In the genomic region with DNA sequence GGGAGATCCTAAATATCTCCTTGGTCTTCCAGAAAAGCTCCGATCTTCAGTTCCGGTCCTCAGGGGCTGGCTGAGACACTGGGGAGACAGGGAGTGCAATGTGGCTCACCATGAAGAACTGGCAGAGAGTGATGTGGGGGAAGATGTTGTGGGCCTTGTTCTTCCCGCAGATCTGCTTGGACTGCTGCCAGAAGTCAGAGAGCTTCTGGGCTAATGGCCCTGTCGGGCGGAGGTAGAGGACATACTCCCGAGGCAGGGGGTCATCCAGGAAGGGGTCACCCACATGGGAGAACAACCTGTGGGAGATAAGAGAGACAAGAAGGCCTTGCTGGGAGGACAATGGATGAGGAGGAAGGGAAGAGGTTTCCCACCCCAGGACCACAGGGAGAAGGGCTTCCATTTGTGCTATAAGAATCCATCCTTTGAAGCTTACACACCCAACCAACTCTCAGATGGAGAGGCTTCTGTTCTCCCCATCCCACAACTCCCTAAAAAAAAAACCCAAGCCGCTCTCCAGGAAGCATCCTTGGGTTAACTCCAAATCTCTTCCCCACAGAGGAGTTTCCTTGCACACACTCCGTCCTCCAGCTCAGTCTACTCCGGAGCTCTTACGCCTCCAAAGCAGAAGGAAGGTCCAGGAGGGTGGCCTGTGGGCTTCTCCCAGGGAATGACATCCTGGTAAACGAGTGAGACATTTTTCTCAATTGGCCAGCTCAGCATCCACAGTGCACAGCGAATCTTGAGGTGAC, we compare ENCODE assay signal across 15 mouse cellular contexts. TPM values are rescaled to one million over a fixed set of nuclear protein-coding genes. Genes with fewer than 3 reads are reported as not detected.
DNase-seq lines count a peak whose midpoint lies in the region; ATAC-seq and TF ChIP-seq lines count a peak whose summit lies in the region.
"Had no signal": no experiment of that assay in that cellular context is flagged by ENCODE, and none has a peak within 500 bp of the region (broad histone marks: within the 10 kb centered on the region; RNA-seq: fewer than 3 reads in every experiment).

No protein-coding gene starts in this region.

- no peak for TF ChIP-seq CTCF in MEL (IDR thresholded peaks at IDR 0.05 in 2 of 3, conservative IDR thresholded peaks at IDR 0.05 in 1 of 3; ENCODE audit: control insufficient read depth in 1 of 3, insufficient read depth in 1 of 3, low read depth in 2 of 3, low read length in 3 of 3, poor library complexity in 1 of 3, severe bottlenecking in 1 of 3)

- intact Hi-C loops in heart, postnatal 25 days (cut with DNase I) = no loop called here

- H3K9ac ChIP-seq in heart, embryonic 13.5 days = peak overlapping the region; percentile 33; the same call in 1 of the 2 replicates
- H3K9ac ChIP-seq in MEL (ENCODE audit: control insufficient read depth, low read depth, low read length, poor library complexity, severe bottlenecking) = no peak overlapping the region
- no peak overlapping the region for H3K9ac ChIP-seq in forebrain, embryonic 15.5 days (replicated peaks)
- no peak overlapping the region for H3K9ac ChIP-seq in midbrain, embryonic 12.5 days (replicated peaks)
- H3K9ac ChIP-seq: intestine, embryonic 15.5 days; limb, embryonic 15.5 days had no signal

- no peak for TF ChIP-seq RAD21 in MEL (IDR thresholded peaks at IDR 0.05; ENCODE audit: low read depth, low read length)

- WGBS in heart, embryonic 13.5 days = 43% methylated on average over 12 of the region's 12 CpGs
- 72% methylated on average over 12 of the region's 12 CpGs for WGBS in forebrain, embryonic 15.5 days
- WGBS in midbrain, embryonic 12.5 days = 83% methylated on average over 12 of the region's 12 CpGs

- DNase-seq in heart, postnatal 25 days (ENCODE audit: low spot score) = no peak
- DNase-seq in MEL (ENCODE audit: low read depth, low spot score) = peak; percentile 33
- no peak for DNase-seq in urinary bladder, postnatal 14 days (ENCODE audit: low spot score)
- DNase-seq in layer of hippocampus, postnatal 25 days (ENCODE audit: extremely low spot score in 1 of 2, low spot score in 1 of 2) = no peak
- DNase-seq in adrenal gland, adult 2 months = no peak
- DNase-seq: adrenal gland, postnatal 10 days; cerebellum, adult 8-10 months; lung, postnatal 10 days; thymus, adult 18-20 months had no signal

- TF ChIP-seq EP300 in MEL (IDR thresholded peaks at IDR 0.05; ENCODE audit: low read depth in 1 of 2, low read length in 2 of 2) = no peak

- H3K79me2 ChIP-seq in MEL (ENCODE audit: control insufficient read depth, insufficient read depth, low read length, poor library complexity) = no peaks in the 10 kb centered on the region

- no peak for TF ChIP-seq POLR2A in MEL (IDR thresholded peaks at IDR 0.05; ENCODE audit: control insufficient read depth in 1 of 2, insufficient read depth in 1 of 2, low read depth in 1 of 2, low read length in 2 of 2, poor library complexity in 1 of 2)

- H3K27me3 ChIP-seq in heart, embryonic 13.5 days (replicated peaks) = no peaks in the 10 kb centered on the region
- no peaks in the 10 kb centered on the region for H3K27me3 ChIP-seq in MEL (ENCODE audit: control insufficient read depth in 1 of 2, insufficient read depth in 2 of 2, low read length in 2 of 2)
- H3K27me3 ChIP-seq in forebrain, embryonic 15.5 days = no peaks in the 10 kb centered on the region
- H3K27me3 ChIP-seq in midbrain, embryonic 12.5 days = no peaks in the 10 kb centered on the region
- H3K27me3 ChIP-seq: intestine, embryonic 15.5 days; limb, embryonic 15.5 days had no signal

- 0 out of 2 replicates have a peak, but pooled peaks cover 7% of the 10 kb centered on the region for H3K36me3 ChIP-seq in heart, embryonic 13.5 days
- peaks cover 0 to 43% of the 10 kb centered on the region in 2 experiments; a peak in 2 of 4 replicates for H3K36me3 ChIP-seq in MEL (ENCODE audit: control insufficient read depth in 1 of 2, insufficient read depth in 2 of 2, low read length in 2 of 2)
- no peaks in the 10 kb centered on the region for H3K36me3 ChIP-seq in forebrain, embryonic 15.5 days
- H3K36me3 ChIP-seq in midbrain, embryonic 12.5 days = no peaks in the 10 kb centered on the region
- H3K36me3 ChIP-seq: embryonic facial prominence, embryonic 10.5 days; intestine, embryonic 15.5 days; limb, embryonic 15.5 days had no signal

- H3K4me1 ChIP-seq in heart, embryonic 13.5 days = peaks cover 53% of the 10 kb centered on the region
- peaks cover 18 to 58% of the 10 kb centered on the region in 2 experiments for H3K4me1 ChIP-seq in MEL (ENCODE audit: control insufficient read depth in 1 of 2, insufficient read depth in 2 of 2, low read length in 2 of 2)
- peaks cover 17% of the 10 kb centered on the region for H3K4me1 ChIP-seq in forebrain, embryonic 15.5 days
- peaks cover 10% of the 10 kb centered on the region; the same call in 1 of the 2 replicates for H3K4me1 ChIP-seq in midbrain, embryonic 12.5 days

- 0 out of 2 replicates have a peak, but pooled peaks cover 3% of the 10 kb centered on the region for H3K9me3 ChIP-seq in heart, embryonic 13.5 days
- no peaks in the 10 kb centered on the region for H3K9me3 ChIP-seq in MEL (replicated peaks; ENCODE audit: insufficient read depth, low read length)
- H3K9me3 ChIP-seq in forebrain, embryonic 15.5 days = no peaks in the 10 kb centered on the region
- no peaks in the 10 kb centered on the region for H3K9me3 ChIP-seq in midbrain, embryonic 12.5 days
- H3K9me3 ChIP-seq: embryonic facial prominence, embryonic 10.5 days; intestine, embryonic 15.5 days; limb, embryonic 15.5 days had no signal

- H3K27ac ChIP-seq in heart, embryonic 13.5 days (replicated peaks) = peak overlapping the region; percentile 46; the same call in 1 of the 2 replicates
- H3K27ac ChIP-seq in MEL (ENCODE audit: control insufficient read depth, low read depth, low read length) = peak overlapping the region; percentile 22; the same call in 1 of the 2 replicates
- H3K27ac ChIP-seq in forebrain, embryonic 15.5 days (replicated peaks) = peak overlapping the region; percentile 54
- 0 out of 2 replicates have a peak overlapping the region, but pooled peaks have one; percentile 46 for H3K27ac ChIP-seq in midbrain, embryonic 12.5 days (replicated peaks)
- H3K27ac ChIP-seq: embryonic facial prominence, embryonic 10.5 days; intestine, embryonic 15.5 days; limb, embryonic 15.5 days had no signal

- ATAC-seq in heart, embryonic 13.5 days (ENCODE audit: extremely low read depth, insufficient number of reproducible peaks, low FRiP score, low TSS enrichment) = no peak
- no peak for ATAC-seq in forebrain, embryonic 15.5 days (replicated peaks)
- ATAC-seq in midbrain, embryonic 12.5 days (ENCODE audit: low FRiP score, low read depth) = no peak
- ATAC-seq: intestine, embryonic 15.5 days had no signal

- no peak overlapping the region for H3K4me3 ChIP-seq in heart, embryonic 13.5 days
- no peak overlapping the region for H3K4me3 ChIP-seq in MEL (ENCODE audit: control insufficient read depth in 1 of 2, insufficient read depth in 1 of 2, low read depth in 2 of 2, low read length in 2 of 2)
- no peak overlapping the region for H3K4me3 ChIP-seq in forebrain, embryonic 15.5 days
- no peak overlapping the region for H3K4me3 ChIP-seq in midbrain, embryonic 12.5 days
- H3K4me3 ChIP-seq: embryonic facial prominence, embryonic 10.5 days; intestine, embryonic 15.5 days; limb, embryonic 15.5 days had no signal

- 0 out of 2 replicates have a peak overlapping the region, but pooled peaks have one; percentile 4 for H3K4me2 ChIP-seq in heart, embryonic 13.5 days
- no peak overlapping the region for H3K4me2 ChIP-seq in forebrain, embryonic 15.5 days (replicated peaks)
- no peak overlapping the region for H3K4me2 ChIP-seq in midbrain, embryonic 12.5 days (replicated peaks)
- H3K4me2 ChIP-seq: intestine, embryonic 15.5 days; limb, embryonic 15.5 days had no signal

TF ChIP-seq in MEL, 35 proteins besides CTCF, POLR2A, EP300 and RAD21:
- TF ChIP-seq MYB (IDR thresholded peaks at IDR 0.05; ENCODE audit: low read depth, low read length) = no peak
- TF ChIP-seq GATA1 (IDR thresholded peaks at IDR 0.05; ENCODE audit: low read depth, low read length) = no peak
- TF ChIP-seq ZC3H11A (IDR thresholded peaks at IDR 0.05; ENCODE audit: low read depth, low read length) = no peak
- no peak for TF ChIP-seq MYC (IDR thresholded peaks at IDR 0.05; ENCODE audit: low read depth, low read length)
- no peak for TF ChIP-seq SMC3 (IDR thresholded peaks at IDR 0.05; ENCODE audit: low read depth, low read length)
- no peak for TF ChIP-seq TCF12 (IDR thresholded peaks at IDR 0.05; ENCODE audit: low read depth, low read length)
- no peak for TF ChIP-seq RCOR1 (IDR thresholded peaks at IDR 0.05; ENCODE audit: low read depth, low read length)
- TF ChIP-seq SIN3A (IDR thresholded peaks at IDR 0.05; ENCODE audit: low read length) = no peak
- no peak for TF ChIP-seq KAT2A (conservative IDR thresholded peaks at IDR 0.05; ENCODE audit: low read depth, low read length)
- no peak for TF ChIP-seq ZMIZ1 (IDR thresholded peaks at IDR 0.05; ENCODE audit: low read depth, low read length)

RNA-seq across cellular contexts. Expression of a gene that starts 46.1 kb away (rescaled TPM):
- polyA plus RNA-seq in heart, embryonic 13.5 days (2015; fragmentation: Nextera tagmentation; extraction: Ambion mirVana) = not detected in 2 replicates
- total RNA-seq in heart, postnatal 25 days (2021) = not detected
- total RNA-seq in MEL (2012; rRNA removed) = not detected in 2 replicates
- under 1 TPM in 1 of 2 experiments, not detected in 1; 0.04 TPM for polyA plus RNA-seq in MEL (2012; ENCODE audit: insufficient read depth in 1 of 2, insufficient read length in 2 of 2, low read depth in 1 of 2, low replicate concordance in 2 of 2, missing spikeins in 1 of 2)
- polyA plus RNA-seq in forebrain, embryonic 15.5 days (2015; fragmentation: Nextera tagmentation; extraction: Ambion mirVana) = not detected in 2 replicates
- not detected in 2 replicates for polyA plus RNA-seq in midbrain, embryonic 12.5 days (2016; fragmentation: Nextera tagmentation; extraction: Ambion mirVana)
- under 1 TPM in 1 of 2 experiments, not detected in 1; 0.19 TPM for total RNA-seq in layer of hippocampus, postnatal 25 days (2021)
- total RNA-seq in adrenal gland, adult 2 months (2021) = not detected
- polyA plus RNA-seq in adrenal gland, adult 2 months (2012; rRNA removed) = 0.02 TPM in 1 of 2 replicates, not detected in the other
